Mouse (Mus musculus) E14TG2a.4 (cell line): ENCODE measurements around the gene A430005L14Rik.

Experiments
- CTCF ChIP-seq: conservative IDR thresholded peaks from 2 replicates; pipeline ENCODE4 v1.5.1; 2014; ENCODE audit warnings: low read length
- NANOG ChIP-seq: IDR thresholded peaks from 2 replicates; pipeline ENCODE4 v1.6.1; 2014; ENCODE audit warnings: borderline replicate concordance, low read length, mixed read lengths

GRCm38 (mm10) chr4:153950372-153950771 is 6.7 kb upstream of the A430005L14Rik start:
- TF ChIP-seq CTCF (no peak), NANOG (no peak)
